Comparison of ENCODE assay signal across 15 mouse cellular contexts in genomic region chr8:125624287-125624686, GRCm38 (mm10). TPM values are rescaled to one million over a fixed set of nuclear protein-coding genes. Genes with fewer than 3 reads are reported as not detected.
DNase-seq lines count a peak whose midpoint lies in the region; ATAC-seq and TF ChIP-seq lines count a peak whose summit lies in the region.
"Had no signal": no experiment of that assay in that cellular context is flagged by ENCODE, and none has a peak within 500 bp of the region (broad histone marks: within the 10 kb centered on the region; RNA-seq: fewer than 3 reads in every experiment).

No protein-coding gene starts in this region.

- no peak for ATAC-seq in heart, embryonic 13.5 days (ENCODE audit: extremely low read depth, insufficient number of reproducible peaks, low FRiP score, low TSS enrichment)

- TF ChIP-seq POLR2A in embryonic fibroblast, embryonic 13.5 days (IDR thresholded peaks at IDR 0.05; ENCODE audit: low read depth, low read length), result no peak

- H3K9ac ChIP-seq in heart, embryonic 13.5 days, result no peak overlapping the region
- H3K9ac ChIP-seq: hindbrain, embryonic 15.5 days had no signal

- no peaks in the 10 kb centered on the region for H3K27me3 ChIP-seq in heart, embryonic 13.5 days (replicated peaks)
- H3K27me3 ChIP-seq: CH12.LX; hindbrain, embryonic 15.5 days had no signal

- TF ChIP-seq CTCF in embryonic fibroblast, embryonic 13.5 days (IDR thresholded peaks at IDR 0.05; ENCODE audit: borderline replicate concordance, insufficient read depth, low read length), result no peak

- H3K4me3 ChIP-seq in heart, embryonic 13.5 days, result no peak overlapping the region
- no peak overlapping the region for H3K4me3 ChIP-seq in embryonic fibroblast, embryonic 13.5 days (ENCODE audit: insufficient read depth, low read length)
- H3K4me3 ChIP-seq: hindbrain, embryonic 15.5 days had no signal

- no peak for DNase-seq in heart, adult 11 months
- peak; percentile 24 to 43 for DNase-seq in left cerebral cortex, postnatal 14 days (ENCODE audit: low spot score in 2 of 2)
- DNase-seq in left cerebral cortex, adult 11 months (ENCODE audit: low spot score), result no peak
- DNase-seq in right cerebral cortex, postnatal 36 days (ENCODE audit: low spot score in 2 of 2), result peak; percentile 22 to 28
- DNase-seq in MN1 (ENCODE audit: low spot score) (no peak), adipocyte (ENCODE audit: low spot score) (no peak)
- DNase-seq: cerebellum, adult 11-12 months; gastrocnemius, postnatal 25 days; lung, adult 18-20 months; thymus, postnatal 4 days had no signal

- peak overlapping the region; percentile 59 for H3K27ac ChIP-seq in heart, embryonic 13.5 days (replicated peaks)
- peak overlapping the region; percentile 30 for H3K27ac ChIP-seq in embryonic fibroblast, embryonic 13.5 days (ENCODE audit: insufficient read depth, low read length)
- H3K27ac ChIP-seq: hindbrain, embryonic 15.5 days had no signal

- 30% methylated on average over 8 of the region's 8 CpGs for WGBS in heart, embryonic 13.5 days

- intact Hi-C loops in left cerebral cortex, postnatal 14 days (cut with DNase I), result no loop called here

- H3K4me2 ChIP-seq in heart, embryonic 13.5 days, result no peak overlapping the region
- H3K4me2 ChIP-seq: hindbrain, embryonic 15.5 days; midbrain, embryonic 11.5 days had no signal

- peaks cover 4% of the 10 kb centered on the region; the same call in 1 of the 2 replicates for H3K9me3 ChIP-seq in heart, embryonic 13.5 days
- H3K9me3 ChIP-seq: hindbrain, embryonic 15.5 days had no signal

- H3K4me1 ChIP-seq in heart, embryonic 13.5 days, result peaks cover 35% of the 10 kb centered on the region
- peaks cover 6% of the 10 kb centered on the region; the same call in 1 of the 2 replicates for H3K4me1 ChIP-seq in embryonic fibroblast, embryonic 13.5 days (ENCODE audit: control insufficient read depth, insufficient read depth, low read length)

- H3K36me3 ChIP-seq in heart, embryonic 13.5 days, result no peaks in the 10 kb centered on the region
- H3K36me3 ChIP-seq: hindbrain, embryonic 15.5 days had no signal

RNA-seq across cellular contexts. Expression of gene Map10, which starts 45.3 kb away (rescaled TPM):
- 4.9 and 5.9 TPM in 2 replicates for polyA plus RNA-seq in heart, embryonic 13.5 days (2015; fragmentation: Nextera tagmentation; extraction: Ambion mirVana)
- 1 to 10 TPM; 4.2 to 5.2 TPM for total RNA-seq in left cerebral cortex, postnatal 14 days (2021)
- polyA plus RNA-seq in embryonic fibroblast, embryonic 13.5 days (2011; ENCODE audit: insufficient read length, low read depth, missing spikeins), result 2.8 TPM in 2 replicates

RNA-seq across cellular contexts. Expression of gene Sipa1l2, which starts 54.7 kb away (rescaled TPM):
- 19.7 and 20.2 TPM in 2 replicates for polyA plus RNA-seq in heart, embryonic 13.5 days (2015; fragmentation: Nextera tagmentation; extraction: Ambion mirVana)
- 10 to 100 TPM; 37.7 to 41.5 TPM for total RNA-seq in left cerebral cortex, postnatal 14 days (2021)
- 10.3 and 12.6 TPM in 2 replicates for polyA plus RNA-seq in embryonic fibroblast, embryonic 13.5 days (2011; ENCODE audit: insufficient read length, low read depth, missing spikeins)

Comparison
In these comparisons a context has a peak if more than half of its experiments do, and no peak if none do; other contexts are left out.
1. DNase-seq: peak in left cerebral cortex, postnatal 14 days (2 of 2) and right cerebral cortex, postnatal 36 days (2 of 2); none in heart, adult 11 months (single experiment), left cerebral cortex, adult 11 months (single experiment), MN1 (single experiment) and adipocyte (single experiment).